Mouse (Mus musculus) ES-E14 (cell line): Measurements from ENCODE around the gene Cubn.

ENCODE experiments used
- HCFC1 ChIP-seq: IDR thresholded peaks from 2 replicates; pipeline ENCODE4 v1.6.1; 2012; ENCODE audit warnings: low read length, inconsistent platforms, borderline replicate concordance; ENCODE audit not compliant: insufficient read depth
- ZC3H11A ChIP-seq: IDR thresholded peaks from 2 replicates; pipeline ENCODE4 v1.6.1; 2012; ENCODE audit warnings: low read depth, mild to moderate bottlenecking, inconsistent platforms, low read length, borderline replicate concordance
- ZNF384 ChIP-seq: IDR thresholded peaks from 2 replicates; pipeline ENCODE4 v1.6.1; 2012; ENCODE audit warnings: low read depth, low read length, inconsistent platforms

GRCm38 (mm10) chr2:13539860-13540259 is 48.2 kb upstream of the Cubn start:
- TF ChIP-seq ZC3H11A (no peak), ZNF384 (no peak), HCFC1 (no peak)
